Mouse (Mus musculus) limb, embryonic 12.5 days (tissue): ENCODE measurements at regions not wholly inside any gene's neighbourhood (a gene's known extent, or its start where the extent isn't known, plus 50 kb on each side); places are given as distances from the start of the nearest gene placed in this dataset.
"Not testable (repeated sequence)": the region's sequence is repeated elsewhere in the genome, so short reads cannot be mapped to it uniquely, and the experiment has no call there.

Source experiments
- ATAC-seq: fragments of 200-750 bp; cut with Nextera tagmentation; 2 replicates; pipeline ENCODE4 v1.8.0; 2017; ENCODE audit warnings: low read depth, moderate TSS enrichment; ENCODE audit not compliant: insufficient number of reproducible peaks, insufficient read depth, low FRiP score, low TSS enrichment
- H3K27ac ChIP-seq: fragments of 300-500 bp; sonication (generic); 2 replicates; pipeline ENCODE4 v1.5.1; 2016; ENCODE audit warnings: mild to moderate bottlenecking, moderate library complexity
- H3K27me3 ChIP-seq: fragments of 300-500 bp; sonication (generic); 2 replicates; pipeline ENCODE4 v1.6.1; 2016; ENCODE audit warnings: mild to moderate bottlenecking, moderate library complexity
- H3K36me3 ChIP-seq: fragments of 300-500 bp; sonication (generic); 2 replicates; pipeline ENCODE4 v1.6.1; 2016; ENCODE audit warnings: mild to moderate bottlenecking, moderate library complexity
- H3K4me1 ChIP-seq: fragments of 300-500 bp; sonication (generic); replicated peaks from 2 replicates; pipeline ENCODE4 v1.6.1; 2016
- H3K4me2 ChIP-seq: fragments of 300-500 bp; sonication (generic); 2 replicates; pipeline ENCODE4 v1.6.1; 2016; ENCODE audit warnings: mild to moderate bottlenecking, moderate library complexity
- H3K4me3 ChIP-seq: fragments of 300-500 bp; sonication (generic); replicated peaks from 2 replicates; pipeline ENCODE4 v1.5.1; 2016; ENCODE audit warnings: mild to moderate bottlenecking
- H3K9ac ChIP-seq: fragments of 300-500 bp; sonication (generic); replicated peaks from 2 replicates; pipeline ENCODE4 v1.6.1; 2016; ENCODE audit warnings: mild to moderate bottlenecking, moderate library complexity
- H3K9me3 ChIP-seq: fragments of 300-500 bp; sonication (generic); 2 replicates; pipeline ENCODE4 v1.6.1; 2016; ENCODE audit warnings: mild to moderate bottlenecking, moderate library complexity
- WGBS: fragments of 180-500 bp; shearing (Covaris S2); methylation state at CpG from one replicate; pipeline ENCODE4 v1.1.7; 2016; 5-methylcytosine and 5-hydroxymethylcytosine counted together

- H3K4me2 ChIP-seq, result no peak overlapping the region
- no peak overlapping the region for H3K9ac ChIP-seq
- no peak for ATAC-seq
- no peaks in the 10 kb centered on the region for H3K9me3 ChIP-seq
- peaks cover 43% of the 10 kb centered on the region for H3K27me3 ChIP-seq
- H3K27ac ChIP-seq, result no peak overlapping the region
- 87% methylated on average over 8 of the region's 8 CpGs for WGBS
- no peaks in the 10 kb centered on the region for H3K36me3 ChIP-seq
- peaks cover 47% of the 10 kb centered on the region for H3K4me1 ChIP-seq
- H3K4me3 ChIP-seq, result no peak overlapping the region
These were observed 152.5 kb downstream of the Kif26a start for GRCm38 (mm10) chr12:112298521-112298920.

- peaks cover 49% of the 10 kb centered on the region for H3K27me3 ChIP-seq
These were observed 153.1 kb downstream of the Kif26a start for GRCm38 (mm10) chr12:112299089-112299488.

DNA sequence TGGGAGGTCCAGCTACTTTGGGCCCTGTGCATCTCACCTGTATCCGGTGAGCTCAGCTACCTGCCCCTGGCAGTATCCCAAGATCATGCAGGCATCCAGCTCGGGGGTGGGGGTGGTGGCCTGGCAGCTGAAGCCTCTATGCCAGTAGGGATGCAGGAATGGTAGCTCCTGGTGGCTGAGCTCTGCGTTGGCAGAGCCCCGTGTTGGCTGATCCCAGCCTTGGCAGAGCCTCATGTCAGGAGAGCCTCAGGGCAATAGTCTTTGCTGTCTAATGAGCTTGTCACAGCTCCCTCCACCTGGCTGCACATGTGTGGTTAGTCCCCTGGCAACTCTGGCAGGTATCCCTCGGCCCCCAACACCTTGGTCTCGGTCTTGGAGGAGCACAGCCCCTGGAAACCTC lies 153.6 kb downstream of the Kif26a start:
- H3K4me3 ChIP-seq, result no peak overlapping the region
- peaks cover 44% of the 10 kb centered on the region for H3K4me1 ChIP-seq
- WGBS, result 72% methylated on average over 6 of the region's 6 CpGs
- H3K36me3 ChIP-seq, result no peaks in the 10 kb centered on the region
- no peak overlapping the region for H3K27ac ChIP-seq
- no peak overlapping the region for H3K4me2 ChIP-seq
- no peaks in the 10 kb centered on the region for H3K9me3 ChIP-seq
- no peak overlapping the region for H3K9ac ChIP-seq
- peaks cover 49% of the 10 kb centered on the region for H3K27me3 ChIP-seq
- no peak for ATAC-seq

More at GRCm38 (mm10) chr12:112299089-112299488, 153.1 kb downstream of the Kif26a start:
- Histone ChIP-seq H3K9me3 (no peaks in the 10 kb centered on the region), H3K27ac (no peak overlapping the region), H3K4me1 (peaks cover 44% of the 10 kb centered on the region), H3K9ac (no peak overlapping the region), H3K4me2 (no peak overlapping the region), H3K4me3 (no peak overlapping the region), H3K36me3 (no peaks in the 10 kb centered on the region)
- WGBS, result 69% methylated on average over 5 of the region's 5 CpGs
- no peak for ATAC-seq

- H3K4me2 ChIP-seq, result no peak overlapping the region
- H3K9ac ChIP-seq, result no peak overlapping the region
- WGBS, result 69% methylated on average over 4 of the region's 4 CpGs
- no peaks in the 10 kb centered on the region for H3K9me3 ChIP-seq
- H3K4me1 ChIP-seq, result peaks cover 44% of the 10 kb centered on the region
- H3K4me3 ChIP-seq, result no peak overlapping the region
- H3K36me3 ChIP-seq, result no peaks in the 10 kb centered on the region
- H3K27ac ChIP-seq, result no peak overlapping the region
- peaks cover 53% of the 10 kb centered on the region for H3K27me3 ChIP-seq
- no peak for ATAC-seq
These were observed 154.1 kb downstream of the Kif26a start for GRCm38 (mm10) chr12:112300125-112300524.

DNA sequence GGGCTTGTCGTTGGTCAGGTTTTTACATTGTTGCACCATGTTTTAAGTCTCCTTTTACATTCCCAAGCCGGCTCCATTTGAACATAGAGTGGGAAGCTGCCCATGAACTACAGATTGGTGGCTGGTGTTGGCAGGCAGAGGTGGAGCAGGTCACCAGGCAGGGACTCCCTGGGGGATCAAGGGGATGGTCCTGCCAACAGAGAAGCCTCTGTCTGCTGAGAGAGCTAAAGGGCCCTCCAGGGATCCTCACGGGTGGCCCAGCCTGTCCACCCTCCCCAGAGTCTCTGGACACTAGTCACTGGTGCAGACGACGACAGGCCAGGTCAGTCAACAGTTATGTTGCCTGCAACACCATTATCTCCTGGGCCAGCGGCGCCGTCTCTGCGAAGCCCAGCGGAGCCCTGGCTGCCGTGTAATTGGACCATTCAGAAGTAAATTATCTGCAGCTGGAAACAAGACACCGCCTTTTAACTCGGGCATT lies 155.4 kb downstream of the Kif26a start:
- Histone ChIP-seq H3K9me3 (no peaks in the 10 kb centered on the region), H3K36me3 (no peaks in the 10 kb centered on the region), H3K4me2 (peak overlapping the region; percentile 50), H3K27ac (no peak overlapping the region), H3K27me3 (peaks cover 53% of the 10 kb centered on the region), H3K4me1 (peaks cover 46% of the 10 kb centered on the region), H3K4me3 (no peak overlapping the region), H3K9ac (no peak overlapping the region)
- 8% methylated on average over 13 of the region's 13 CpGs for WGBS
- ATAC-seq, result no peak

- Histone ChIP-seq H3K4me3 (no peak overlapping the region), H3K27me3 (peaks cover 53% of the 10 kb centered on the region), H3K36me3 (no peaks in the 10 kb centered on the region), H3K9ac (no peak overlapping the region), H3K4me2 (peak overlapping the region; percentile 50), H3K27ac (no peak overlapping the region), H3K4me1 (peaks cover 46% of the 10 kb centered on the region), H3K9me3 (no peaks in the 10 kb centered on the region)
- no peak for ATAC-seq
- 7% methylated on average over 8 of the region's 8 CpGs for WGBS
These were observed 155.9 kb downstream of the Kif26a start for GRCm38 (mm10) chr12:112301929-112302328.

DNA sequence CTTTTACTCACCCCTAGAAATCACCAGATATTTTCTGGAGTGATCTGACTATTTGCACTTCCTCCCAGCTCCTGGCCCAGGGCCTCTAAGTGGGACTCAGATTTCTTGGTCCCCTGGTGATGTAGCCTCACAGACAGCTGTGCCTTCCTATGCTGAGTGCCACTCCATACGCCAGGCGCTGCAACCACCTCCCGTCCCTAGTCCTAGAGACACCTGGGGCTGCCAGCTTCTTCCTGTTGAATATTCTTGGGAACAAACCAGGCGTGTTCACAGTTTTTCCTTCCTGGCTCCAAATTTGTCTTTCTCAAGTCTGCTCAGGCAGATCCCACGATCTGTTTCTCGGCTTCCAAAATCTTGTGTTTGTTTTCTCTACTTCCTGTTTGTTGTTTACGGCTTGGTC lies 160.2 kb downstream of the Kif26a start:
- H3K4me3 ChIP-seq, result no peak overlapping the region
- peaks cover 37% of the 10 kb centered on the region for H3K4me1 ChIP-seq
- no peak overlapping the region for H3K27ac ChIP-seq
- ATAC-seq, result no peak
- H3K27me3 ChIP-seq, result peaks cover 32% of the 10 kb centered on the region
- H3K36me3 ChIP-seq, result no peaks in the 10 kb centered on the region
- no peak overlapping the region for H3K4me2 ChIP-seq
- H3K9ac ChIP-seq, result no peak overlapping the region
- 50% methylated on average over 7 of the region's 7 CpGs for WGBS
- no peaks in the 10 kb centered on the region for H3K9me3 ChIP-seq

GRCm38 (mm10) chr12:112308016-112308415 lies 162.0 kb downstream of the Kif26a start:
- Histone ChIP-seq H3K9ac (no peak overlapping the region), H3K4me2 (no peak overlapping the region), H3K27ac (no peak overlapping the region), H3K4me3 (no peak overlapping the region), H3K9me3 (no peaks in the 10 kb centered on the region), H3K27me3 (peaks cover 20% of the 10 kb centered on the region), H3K36me3 (no peaks in the 10 kb centered on the region), H3K4me1 (peaks cover 24% of the 10 kb centered on the region)
- ATAC-seq, result no peak

- H3K27ac ChIP-seq, H3K36me3 ChIP-seq, ATAC-seq, H3K27me3 ChIP-seq, H3K4me3 ChIP-seq, H3K9ac ChIP-seq, H3K9me3 ChIP-seq, H3K4me2 ChIP-seq: not testable (repeated sequence)
- H3K4me1 ChIP-seq, result peaks cover 25% of the 10 kb centered on the region
- WGBS, result 69% methylated on average over 13 of the region's 13 CpGs
These were observed 163.1 kb downstream of the Kif26a start for GRCm38 (mm10) chr12:112309096-112309495.

- Histone ChIP-seq H3K36me3 (no peaks in the 10 kb centered on the region), H3K27ac (no peak overlapping the region), H3K9me3 (no peaks in the 10 kb centered on the region), H3K4me3 (no peak overlapping the region), H3K27me3 (peaks cover 9% of the 10 kb centered on the region; the same call in 1 of the 2 replicates), H3K9ac (no peak overlapping the region), H3K4me2 (no peak overlapping the region), H3K4me1 (peaks cover 27% of the 10 kb centered on the region)
- ATAC-seq, result no peak; the same call in 1 of the 2 replicates
- 56% methylated on average over 10 of the region's 10 CpGs for WGBS
These were observed 163.8 kb downstream of the Kif26a start for GRCm38 (mm10) chr12:112309781-112310180.

DNA sequence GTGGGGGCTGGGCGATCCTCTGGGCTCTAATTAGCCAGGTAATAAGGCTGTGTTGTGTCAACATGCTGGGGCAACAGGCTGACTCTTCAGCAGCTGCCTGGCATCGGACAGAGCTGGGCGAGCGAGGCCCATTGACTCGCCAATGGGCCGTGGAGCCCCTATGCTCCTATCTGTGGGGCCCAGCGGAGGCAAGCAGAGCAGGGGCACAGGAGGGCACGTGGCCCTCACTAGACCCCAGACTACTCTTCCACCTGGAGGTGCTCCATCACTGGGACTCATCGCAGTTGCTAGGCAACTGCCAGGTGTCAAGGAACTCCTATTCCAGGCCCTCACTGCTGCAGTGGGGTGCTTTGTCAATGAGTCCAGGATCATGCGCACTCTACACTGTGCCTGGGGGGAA lies 164.7 kb downstream of the Kif26a start:
- Histone ChIP-seq H3K9ac (no peak overlapping the region), H3K4me2 (no peak overlapping the region), H3K4me1 (peaks cover 27% of the 10 kb centered on the region), H3K9me3 (no peaks in the 10 kb centered on the region), H3K4me3 (no peak overlapping the region), H3K36me3 (no peaks in the 10 kb centered on the region), H3K27me3 (0 out of 2 replicates have a peak, but pooled peaks cover 6% of the 10 kb centered on the region), H3K27ac (no peak overlapping the region)
- 60% methylated on average over 10 of the region's 10 CpGs for WGBS
- 0 out of 2 replicates have a peak, but pooled peaks have one; percentile 53 for ATAC-seq

- H3K4me3 ChIP-seq, result no peak overlapping the region
- H3K27ac ChIP-seq, result no peak overlapping the region
- no peaks in the 10 kb centered on the region for H3K9me3 ChIP-seq
- 91% methylated on average over 5 of the region's 5 CpGs for WGBS
- H3K4me1 ChIP-seq, result peaks cover 21% of the 10 kb centered on the region
- no peak for ATAC-seq
- 0 out of 2 replicates have a peak, but pooled peaks cover 6% of the 10 kb centered on the region for H3K27me3 ChIP-seq
- no peak overlapping the region for H3K9ac ChIP-seq
- H3K36me3 ChIP-seq, result no peaks in the 10 kb centered on the region
- no peak overlapping the region for H3K4me2 ChIP-seq
These were observed 168.8 kb downstream of the Kif26a start for GRCm38 (mm10) chr12:112314781-112315180.
